ENCODE assay signal across 23 mouse cellular contexts in genomic region chr6:119240871-119241705, GRCm38 (mm10). TPM values are rescaled to one million over a fixed set of nuclear protein-coding genes. Genes with fewer than 3 reads are reported as not detected.
A peak's percentile ranks its signal among the peaks of the same experiment; 100 is the strongest.
DNase-seq lines count a peak whose midpoint lies in the region; ATAC-seq and TF ChIP-seq lines count a peak whose summit lies in the region.
"Had no signal": no experiment of that assay in that cellular context is flagged by ENCODE, and none has a peak within 500 bp of the region (broad histone marks: within the 10 kb centered on the region; RNA-seq: fewer than 3 reads in every experiment).

No protein-coding gene starts in this region.

- H3K27me3 ChIP-seq in forebrain, embryonic 15.5 days = no peaks in the 10 kb centered on the region
- no peaks in the 10 kb centered on the region for H3K27me3 ChIP-seq in forebrain, embryonic 13.5 days
- H3K27me3 ChIP-seq in hindbrain, postnatal 0 days (ENCODE audit: insufficient read depth, low read length) = no peaks in the 10 kb centered on the region
- H3K27me3 ChIP-seq in hindbrain, embryonic 13.5 days = no peaks in the 10 kb centered on the region
- no peaks in the 10 kb centered on the region for H3K27me3 ChIP-seq in neural tube, embryonic 11.5 days (ENCODE audit: control insufficient read depth, insufficient read depth, low read length)
- no peaks in the 10 kb centered on the region for H3K27me3 ChIP-seq in stomach, postnatal 0 days (ENCODE audit: control insufficient read depth, insufficient read depth, low read length)
- H3K27me3 ChIP-seq: embryonic facial prominence, embryonic 12.5 days; hindbrain, embryonic 12.5 days; limb, embryonic 15.5 days; midbrain, embryonic 13.5 days; Patski had no signal

- TF ChIP-seq EP300 in stomach, postnatal 0 days (optimal IDR thresholded peaks at IDR 0.05) = no peak

- no peak overlapping the region for H3K4me2 ChIP-seq in forebrain, embryonic 15.5 days (replicated peaks)
- H3K4me2 ChIP-seq in forebrain, embryonic 13.5 days = no peak overlapping the region
- H3K4me2 ChIP-seq in hindbrain, postnatal 0 days (ENCODE audit: low read depth, low read length) = no peak overlapping the region
- no peak overlapping the region for H3K4me2 ChIP-seq in hindbrain, embryonic 13.5 days
- H3K4me2 ChIP-seq in neural tube, embryonic 11.5 days (ENCODE audit: low read depth) = no peak overlapping the region
- H3K4me2 ChIP-seq in stomach, postnatal 0 days (replicated peaks; ENCODE audit: low read depth) = no peak overlapping the region
- H3K4me2 ChIP-seq: embryonic facial prominence, embryonic 12.5 days; hindbrain, embryonic 12.5 days; limb, embryonic 15.5 days; midbrain, embryonic 13.5 days had no signal

- peaks cover 17% of the 10 kb centered on the region for H3K4me1 ChIP-seq in forebrain, embryonic 15.5 days
- peaks cover 24% of the 10 kb centered on the region for H3K4me1 ChIP-seq in forebrain, embryonic 13.5 days
- peaks cover 28% of the 10 kb centered on the region for H3K4me1 ChIP-seq in hindbrain, postnatal 0 days (ENCODE audit: insufficient read depth, low read length)
- H3K4me1 ChIP-seq in hindbrain, embryonic 13.5 days (replicated peaks) = peaks cover 34% of the 10 kb centered on the region
- peaks cover 3% of the 10 kb centered on the region; the same call in 1 of the 2 replicates for H3K4me1 ChIP-seq in neural tube, embryonic 11.5 days (ENCODE audit: control insufficient read depth, insufficient read depth, low read length)
- H3K4me1 ChIP-seq in stomach, postnatal 0 days (replicated peaks; ENCODE audit: control insufficient read depth, insufficient read depth) = no peaks in the 10 kb centered on the region

- H3K9me3 ChIP-seq in forebrain, embryonic 15.5 days = peaks cover 3% of the 10 kb centered on the region; the same call in 1 of the 2 replicates
- H3K9me3 ChIP-seq in forebrain, embryonic 13.5 days (replicated peaks) = peaks cover 3% of the 10 kb centered on the region
- H3K9me3 ChIP-seq in hindbrain, postnatal 0 days (ENCODE audit: low read length) = no peaks in the 10 kb centered on the region; the same call in 1 of the 2 replicates
- H3K9me3 ChIP-seq in hindbrain, embryonic 13.5 days = peaks cover 2% of the 10 kb centered on the region; the same call in 1 of the 2 replicates
- peaks cover under 1% of the 10 kb centered on the region; the same call in 1 of the 2 replicates for H3K9me3 ChIP-seq in neural tube, embryonic 11.5 days (ENCODE audit: control insufficient read depth, low read length)
- H3K9me3 ChIP-seq in stomach, postnatal 0 days (ENCODE audit: control insufficient read depth, low read length) = no peaks in the 10 kb centered on the region
- H3K9me3 ChIP-seq: limb, embryonic 15.5 days had no signal

- DNase-seq in hindbrain, postnatal 0 days (ENCODE audit: low spot score) = peak; percentile 58
- peak; percentile 35 for DNase-seq in neural tube, embryonic 11.5 days (ENCODE audit: low spot score)
- no peak for DNase-seq in neural tube, embryonic 10.5 days (ENCODE audit: extremely low spot score, low spot score)
- DNase-seq in stomach, postnatal 0 days (ENCODE audit: low spot score) = no peak
- DNase-seq: adrenal gland, postnatal 25 days; heart, adult 18-20 months; lung, adult 2 months; lung, postnatal 36 days; right cerebral cortex, postnatal 14 days; thymus, postnatal 36 days had no signal

- no peak for TF ChIP-seq CTCF in hindbrain, postnatal 0 days (IDR thresholded peaks at IDR 0.05; ENCODE audit: low read depth)
- no peak for TF ChIP-seq CTCF in stomach, postnatal 0 days (IDR thresholded peaks at IDR 0.05; ENCODE audit: low read depth)

- ATAC-seq in forebrain, embryonic 15.5 days (replicated peaks) = peak; percentile 42; the same call in 1 of the 2 replicates
- ATAC-seq in forebrain, embryonic 13.5 days = no peak
- ATAC-seq in hindbrain, postnatal 0 days = 0 out of 2 replicates have a peak, but pooled peaks have one; percentile 15
- ATAC-seq in hindbrain, embryonic 13.5 days (ENCODE audit: low FRiP score) = no peak
- ATAC-seq in neural tube, embryonic 11.5 days (ENCODE audit: insufficient read depth, low FRiP score, low TSS enrichment) = no peak
- ATAC-seq in stomach, postnatal 0 days (ENCODE audit: low FRiP score, low TSS enrichment) = 0 out of 2 replicates have a peak, but pooled peaks have one; percentile 34
- ATAC-seq in activated CD4-positive, CD25-positive, alpha-beta regulatory T cell, adult 4 months = no peak
- ATAC-seq: intestine, postnatal 0 days; midbrain, embryonic 13.5 days; Patski had no signal

- no peaks in the 10 kb centered on the region for H3K36me3 ChIP-seq in forebrain, embryonic 15.5 days
- H3K36me3 ChIP-seq in forebrain, embryonic 13.5 days (ENCODE audit: poor library complexity, severe bottlenecking) = no peaks in the 10 kb centered on the region
- no peaks in the 10 kb centered on the region for H3K36me3 ChIP-seq in hindbrain, postnatal 0 days (ENCODE audit: insufficient read depth, low read length)
- no peaks in the 10 kb centered on the region for H3K36me3 ChIP-seq in hindbrain, embryonic 13.5 days
- H3K36me3 ChIP-seq in neural tube, embryonic 11.5 days (ENCODE audit: control insufficient read depth, insufficient read depth, low read length) = no peaks in the 10 kb centered on the region
- no peaks in the 10 kb centered on the region for H3K36me3 ChIP-seq in stomach, postnatal 0 days (ENCODE audit: control insufficient read depth, insufficient read depth, low read length)
- H3K36me3 ChIP-seq: embryonic facial prominence, embryonic 12.5 days; hindbrain, embryonic 12.5 days; limb, embryonic 15.5 days; midbrain, embryonic 13.5 days had no signal

- 70% methylated on average over 21 of the region's 21 CpGs for WGBS in forebrain, embryonic 15.5 days
- 75% methylated on average over 21 of the region's 21 CpGs for WGBS in forebrain, embryonic 13.5 days
- 60% methylated on average over 21 of the region's 21 CpGs for WGBS in hindbrain, postnatal 0 days
- WGBS in hindbrain, embryonic 13.5 days = 59% methylated on average over 21 of the region's 21 CpGs
- WGBS in neural tube, embryonic 11.5 days = 57% methylated on average over 21 of the region's 21 CpGs
- 45% methylated on average over 19 of the region's 21 CpGs for WGBS in stomach, postnatal 0 days

- no peak overlapping the region for H3K9ac ChIP-seq in forebrain, embryonic 15.5 days (replicated peaks)
- no peak overlapping the region for H3K9ac ChIP-seq in forebrain, embryonic 13.5 days
- H3K9ac ChIP-seq in hindbrain, postnatal 0 days (replicated peaks; ENCODE audit: low read length) = no peak overlapping the region
- H3K9ac ChIP-seq in hindbrain, embryonic 13.5 days = no peak overlapping the region
- H3K9ac ChIP-seq in neural tube, embryonic 11.5 days (ENCODE audit: low read length) = no peak overlapping the region
- H3K9ac ChIP-seq in stomach, postnatal 0 days (ENCODE audit: low read length) = no peak overlapping the region
- H3K9ac ChIP-seq: embryonic facial prominence, embryonic 12.5 days; hindbrain, embryonic 12.5 days; limb, embryonic 15.5 days; midbrain, embryonic 13.5 days had no signal

- no peak overlapping the region for H3K27ac ChIP-seq in forebrain, embryonic 15.5 days (replicated peaks)
- no peak overlapping the region for H3K27ac ChIP-seq in forebrain, embryonic 13.5 days
- no peak overlapping the region for H3K27ac ChIP-seq in hindbrain, postnatal 0 days
- no peak overlapping the region for H3K27ac ChIP-seq in hindbrain, embryonic 13.5 days
- no peak overlapping the region for H3K27ac ChIP-seq in neural tube, embryonic 11.5 days (ENCODE audit: low read depth, low read length)
- no peak overlapping the region for H3K27ac ChIP-seq in stomach, postnatal 0 days (replicated peaks)
- H3K27ac ChIP-seq: embryonic facial prominence, embryonic 12.5 days; hindbrain, embryonic 12.5 days; limb, embryonic 15.5 days; midbrain, embryonic 13.5 days had no signal

- H3K4me3 ChIP-seq in forebrain, embryonic 15.5 days = no peak overlapping the region
- H3K4me3 ChIP-seq in forebrain, embryonic 13.5 days = no peak overlapping the region
- no peak overlapping the region for H3K4me3 ChIP-seq in hindbrain, postnatal 0 days (ENCODE audit: low read length)
- H3K4me3 ChIP-seq in hindbrain, embryonic 13.5 days = no peak overlapping the region
- H3K4me3 ChIP-seq in neural tube, embryonic 11.5 days (ENCODE audit: low read depth, low read length) = no peak overlapping the region
- no peak overlapping the region for H3K4me3 ChIP-seq in stomach, postnatal 0 days (ENCODE audit: low read depth, low read length)
- H3K4me3 ChIP-seq: embryonic facial prominence, embryonic 12.5 days; hindbrain, embryonic 12.5 days; limb, embryonic 15.5 days; midbrain, embryonic 13.5 days had no signal

RNA-seq across cellular contexts. Expression of gene Cacna2d4, which starts 4.8 kb away (rescaled TPM):
- 0.11 and 0.37 TPM in 2 replicates for polyA plus RNA-seq in forebrain, embryonic 15.5 days (2015; fragmentation: Nextera tagmentation; extraction: Ambion mirVana)
- polyA plus RNA-seq in forebrain, embryonic 13.5 days (2015; fragmentation: Nextera tagmentation; extraction: Ambion mirVana) = 0.12 and 0.33 TPM in 2 replicates
- total RNA-seq in hindbrain, postnatal 0 days (2014; rRNA removed) = 0.29 and 2.6 TPM in 2 replicates
- polyA plus RNA-seq in hindbrain, postnatal 0 days (2015; fragmentation: Nextera tagmentation; extraction: Ambion mirVana) = 1.0 and 1.2 TPM in 2 replicates
- polyA plus RNA-seq in hindbrain, embryonic 13.5 days (2015; fragmentation: Nextera tagmentation; extraction: Ambion mirVana) = 0.60 and 0.61 TPM in 2 replicates
- 0.28 TPM in 1 of 2 replicates, not detected in the other for polyA plus RNA-seq in neural tube, embryonic 11.5 days (2014; fragmentation: Nextera tagmentation; extraction: Ambion mirVana)
- polyA plus RNA-seq in stomach, postnatal 0 days (2015; fragmentation: Nextera tagmentation; extraction: Ambion mirVana) = 0.13 and 0.23 TPM in 2 replicates
- polyA plus RNA-seq in activated CD4-positive, CD25-positive, alpha-beta regulatory T cell, adult 4 months (2017; shearing (Covaris generic)) = 1 to 10 TPM; 6.8 to 7.1 TPM
- total RNA-seq: adrenal gland, postnatal 25 days; heart, adult 18-20 months had no signal
- polyA plus RNA-seq: C2C12; embryonic facial prominence, embryonic 12.5 days; heart, postnatal 0 days; kidney, embryonic 16.5 days had no signal

RNA-seq across cellular contexts. Expression of gene Cacna1c, which starts 44.9 kb away (rescaled TPM):
- polyA plus RNA-seq in forebrain, embryonic 15.5 days (2015; fragmentation: Nextera tagmentation; extraction: Ambion mirVana) = 6.4 and 7.2 TPM in 2 replicates
- 3.6 and 4.2 TPM in 2 replicates for polyA plus RNA-seq in forebrain, embryonic 13.5 days (2015; fragmentation: Nextera tagmentation; extraction: Ambion mirVana)
- total RNA-seq in hindbrain, postnatal 0 days (2014; rRNA removed) = 33.0 and 39.4 TPM in 2 replicates
- 3.7 and 5.1 TPM in 2 replicates for polyA plus RNA-seq in hindbrain, postnatal 0 days (2015; fragmentation: Nextera tagmentation; extraction: Ambion mirVana)
- polyA plus RNA-seq in hindbrain, embryonic 13.5 days (2015; fragmentation: Nextera tagmentation; extraction: Ambion mirVana) = 5.9 and 6.9 TPM in 2 replicates
- polyA plus RNA-seq in neural tube, embryonic 11.5 days (2014; fragmentation: Nextera tagmentation; extraction: Ambion mirVana) = 3.3 and 3.8 TPM in 2 replicates
- polyA plus RNA-seq in stomach, postnatal 0 days (2015; fragmentation: Nextera tagmentation; extraction: Ambion mirVana) = 2.0 and 2.3 TPM in 2 replicates
- polyA plus RNA-seq in activated CD4-positive, CD25-positive, alpha-beta regulatory T cell, adult 4 months (2017; shearing (Covaris generic)) = 1 to 10 TPM; 1.1 TPM
- polyA plus RNA-seq: C2C12 had no signal

Comparison
In these comparisons a context has a peak if more than half of its experiments do, and no peak if none do; other contexts are left out.
1. ATAC-seq: peak in forebrain, embryonic 15.5 days (single experiment), hindbrain, postnatal 0 days (single experiment) and stomach, postnatal 0 days (single experiment); none in forebrain, embryonic 13.5 days (single experiment), hindbrain, embryonic 13.5 days (single experiment), neural tube, embryonic 11.5 days (single experiment) and activated CD4-positive, CD25-positive, alpha-beta regulatory T cell, adult 4 months (single experiment).
2. DNase-seq: peak in hindbrain, postnatal 0 days (single experiment) and neural tube, embryonic 11.5 days (single experiment); none in neural tube, embryonic 10.5 days (single experiment) and stomach, postnatal 0 days (single experiment).